In genomic region chr6:31178201-31178880, GRCm38 (mm10) we compare ENCODE assay signal across 24 mouse cellular contexts.
DNase-seq lines count a peak whose midpoint lies in the region; ATAC-seq and TF ChIP-seq lines count a peak whose summit lies in the region.
"Had no signal": no experiment of that assay in that cellular context is flagged by ENCODE, and none has a peak within 500 bp of the region (broad histone marks: within the 10 kb centered on the region; RNA-seq: fewer than 3 reads in every experiment).

No protein-coding gene starts in this region.

- H3K9me3 ChIP-seq in megakaryocyte, embryonic 14.5 days: no peaks in the 10 kb centered on the region
- no peaks in the 10 kb centered on the region for H3K9me3 ChIP-seq in hindbrain, embryonic 10.5 days
- H3K9me3 ChIP-seq: embryonic facial prominence, embryonic 15.5 days; forebrain, embryonic 10.5 days; limb, embryonic 10.5 days; liver, embryonic 12.5 days; neural tube, embryonic 12.5 days had no signal

- no peak for TF ChIP-seq CTCF in gastrocnemius, adult 2 months (IDR thresholded peaks at IDR 0.05)

- no peaks in the 10 kb centered on the region for H3K27me3 ChIP-seq in megakaryocyte, embryonic 14.5 days (replicated peaks)
- 0 out of 2 replicates have a peak, but pooled peaks cover 3% of the 10 kb centered on the region for H3K27me3 ChIP-seq in hindbrain, embryonic 10.5 days (ENCODE audit: insufficient read depth, poor library complexity, severe bottlenecking)
- H3K27me3 ChIP-seq: embryonic facial prominence, embryonic 15.5 days; liver, embryonic 12.5 days had no signal

- WGBS in hindbrain, embryonic 10.5 days: 83% methylated on average over 8 of the region's 8 CpGs

- intact Hi-C loops in gastrocnemius, adult 2 months (cut with DNase I): loop anchor here (5.0 kb wide), 1 partner anchor 101 kb away; no protein-coding TSS in a partner anchor

- H3K4me3 ChIP-seq in gastrocnemius, adult 2 months: no peak overlapping the region
- peak overlapping the region; percentile 64 for H3K4me3 ChIP-seq in megakaryocyte, embryonic 14.5 days (replicated peaks)
- H3K4me3 ChIP-seq in hindbrain, embryonic 10.5 days: no peak overlapping the region
- H3K4me3 ChIP-seq: embryonic facial prominence, embryonic 15.5 days; forebrain, embryonic 10.5 days; left cerebral cortex, adult 2 months; limb, embryonic 10.5 days; liver, embryonic 12.5 days; neural tube, embryonic 12.5 days had no signal

- DNase-seq in gastrocnemius, adult 2 months: peak; percentile 68
- no peak for DNase-seq in gastrocnemius, postnatal 25 days
- DNase-seq in adrenal gland, postnatal 14 days: peak; percentile 76
- no peak for DNase-seq in hindbrain, embryonic 10.5 days (ENCODE audit: low spot score)
- DNase-seq: cerebellum, adult 18-20 months; cerebellum, postnatal 25 days; kidney, adult 11 months; lung, embryonic 14.5 days; right cerebral cortex, postnatal 14 days; spleen, adult 18-20 months; thymus, postnatal 25 days had no signal

- H3K4me1 ChIP-seq in megakaryocyte, embryonic 14.5 days: peaks cover 86% of the 10 kb centered on the region
- no peaks in the 10 kb centered on the region for H3K4me1 ChIP-seq in hindbrain, embryonic 10.5 days (replicated peaks)
- H3K4me1 ChIP-seq: embryonic facial prominence, embryonic 15.5 days; forebrain, embryonic 10.5 days; neural tube, embryonic 12.5 days had no signal

- H3K36me3 ChIP-seq in megakaryocyte, embryonic 14.5 days (replicated peaks; ENCODE audit: low read length): peaks cover 77% of the 10 kb centered on the region
- H3K36me3 ChIP-seq in hindbrain, embryonic 10.5 days: no peaks in the 10 kb centered on the region
- H3K36me3 ChIP-seq: embryonic facial prominence, embryonic 15.5 days; forebrain, embryonic 10.5 days; limb, embryonic 10.5 days; liver, embryonic 12.5 days; neural tube, embryonic 12.5 days had no signal

- peak overlapping the region; percentile 57 for H3K27ac ChIP-seq in gastrocnemius, adult 2 months
- no peak overlapping the region for H3K27ac ChIP-seq in hindbrain, embryonic 10.5 days
- H3K27ac ChIP-seq: embryonic facial prominence, embryonic 15.5 days; forebrain, embryonic 10.5 days; hindbrain, postnatal 0 days; kidney, postnatal 0 days; left cerebral cortex, adult 2 months; limb, embryonic 10.5 days; liver, embryonic 12.5 days; neural tube, embryonic 12.5 days had no signal

- ATAC-seq in megakaryocyte, adult 5-6 weeks (ENCODE audit: poor library complexity, severe bottlenecking): no peak
- ATAC-seq in granulocyte monocyte progenitor cell, adult 5-6 weeks (replicated peaks; ENCODE audit: poor library complexity, severe bottlenecking): peak; percentile 36
- ATAC-seq: activated CD4-positive, CD25-positive, alpha-beta regulatory T cell, adult 4 months; CD4-positive, CD25-positive, alpha-beta regulatory T cell, adult 4 months; hindbrain, postnatal 0 days; liver, embryonic 12.5 days had no signal

Comparison
In these comparisons a context has a peak if more than half of its experiments do, and no peak if none do; other contexts are left out.
1. DNase-seq: peak in gastrocnemius, adult 2 months (single experiment) and adrenal gland, postnatal 14 days (single experiment); none in gastrocnemius, postnatal 25 days (single experiment) and hindbrain, embryonic 10.5 days (single experiment).